Mouse (Mus musculus) G1E (cell line): ENCODE results near the gene Rftn2. TPM values are rescaled to one million over a fixed set of nuclear protein-coding genes. Genes with fewer than 3 reads are reported as not detected.

ENCODE experiments used
- ATAC-seq: 2 replicates; pipeline ENCODE4 v1.8.0; 2016; ENCODE audit warnings: mild to moderate bottlenecking; ENCODE audit not compliant: insufficient number of reproducible peaks, poor library complexity, low FRiP score, severe bottlenecking; ENCODE audit errors: extremely low read depth
- DNase-seq: peaks from one replicate; pipeline ENCODE4 v3.0.0; 2012; ENCODE audit warnings: low spot score
- H3K27me3 ChIP-seq: 2 replicates; pipeline ENCODE4 v1.6.1; 2012; ENCODE audit warnings: mild to moderate bottlenecking, low read length, inconsistent platforms; ENCODE audit not compliant: insufficient read depth
- H3K36me3 ChIP-seq: replicated peaks from 2 replicates; pipeline ENCODE3; 2012; ENCODE audit warnings: mild to moderate bottlenecking, inconsistent platforms
- H3K4me1 ChIP-seq: 2 replicates; pipeline ENCODE4 v1.6.1; 2012; ENCODE audit warnings: low read depth, low read length, inconsistent platforms, mixed read lengths; ENCODE audit not compliant: insufficient read depth
- H3K4me3 ChIP-seq: 2 replicates; pipeline ENCODE4 v1.5.1; 2012; ENCODE audit warnings: low read depth, mild to moderate bottlenecking, inconsistent platforms, low read length, moderate library complexity, mixed read lengths
- H3K9me3 ChIP-seq: replicated peaks from 2 replicates; pipeline ENCODE4 v1.6.1; 2012; ENCODE audit warnings: inconsistent platforms
- CTCF ChIP-seq: IDR thresholded peaks from 2 replicates; pipeline ENCODE4 v1.5.1; 2012; ENCODE audit warnings: low read depth, low read length, inconsistent platforms, mixed read lengths
- GATA1 ChIP-seq: IDR thresholded peaks from 2 replicates; pipeline ENCODE4 v1.6.1; 2012; ENCODE audit warnings: borderline replicate concordance, low read length, inconsistent platforms, mixed read lengths
- GATA2 ChIP-seq: IDR thresholded peaks from 2 replicates; pipeline ENCODE4 v1.6.1; 2012; ENCODE audit warnings: low read depth, low read length, inconsistent platforms, borderline replicate concordance
- POLR2AphosphoS5 ChIP-seq: IDR thresholded peaks from 2 replicates; pipeline ENCODE4 v1.6.1; 2012; ENCODE audit warnings: low read depth, low read length, inconsistent platforms; ENCODE audit not compliant: insufficient replicate concordance
- TAL1 ChIP-seq: conservative IDR thresholded peaks from 2 replicates; pipeline ENCODE4 v1.6.1; 2012; ENCODE audit warnings: low read depth, low read length, inconsistent platforms, mixed read lengths
- polyA plus RNA-seq: library from polyadenylated mRNA; stranded (reverse); fragments of >175 nt; gene quantifications from 2 replicates; pipeline ENCODE4 v1.2.3, GENCODE M21; 2012
- total RNA-seq, 2 experiments: library from RNA; stranded (forward) in 1 of 2; stranded (reverse) in 1 of 2; fragments of 200-1000 nt in 1 of 2; fragments of >200 nt in 1 of 2; fragmentation: Nextera tagmentation in 1 of 2; gene quantifications; 2 replicates each; pipeline ENCODE4 v1.2.3; 2014 to 2017

Gene Rftn2
- total and polyA plus RNA-seq, 3 experiments: 0.08 to 3.2 (median 2.5) TPM

DNA sequence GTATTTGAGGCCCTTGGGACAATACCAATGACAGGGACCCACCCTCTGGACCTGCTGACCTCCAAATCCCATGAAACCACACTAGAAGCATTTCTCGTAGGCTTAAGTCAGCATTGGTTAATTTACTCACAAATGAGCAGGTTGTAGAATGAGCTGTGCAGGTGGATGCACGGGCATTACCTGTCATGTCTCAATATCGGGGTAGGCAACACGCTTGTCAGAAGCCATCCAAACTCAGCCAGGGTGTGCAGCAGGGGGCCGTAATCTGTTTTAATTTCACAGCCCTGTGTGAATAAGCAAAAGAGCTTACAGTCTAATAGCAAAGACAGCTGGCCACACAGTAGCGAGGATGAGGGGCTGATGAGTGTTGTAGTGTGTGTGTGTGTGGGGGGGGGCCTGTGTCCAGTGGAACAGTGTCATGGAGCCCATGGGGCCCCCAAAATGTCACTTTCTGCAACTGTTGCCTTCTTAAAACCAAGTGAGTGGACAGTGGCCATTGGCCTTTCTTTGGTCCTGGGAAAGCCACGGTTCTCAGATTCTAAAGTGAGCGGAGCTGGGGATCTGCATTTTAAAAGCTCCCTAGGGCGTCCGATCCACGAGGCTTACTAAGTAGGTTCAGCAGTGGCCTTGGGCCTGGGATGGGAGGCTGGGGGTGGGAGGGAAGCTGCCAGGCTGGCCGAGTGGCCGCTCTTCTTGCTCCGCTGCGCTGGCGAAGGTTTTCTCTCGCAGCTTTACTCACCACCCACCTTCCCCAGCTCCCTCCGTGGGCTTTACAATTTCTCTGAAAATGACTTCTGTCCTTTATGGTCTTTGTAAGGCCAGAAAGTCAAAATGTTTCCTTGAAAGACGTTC, 32.3 kb downstream of the Rftn2 start:
- DNase-seq (no peak), ATAC-seq (no peak)
- Histone ChIP-seq H3K4me3 (no peak overlapping the region), H3K9me3 (no peaks in the 10 kb centered on the region), H3K4me1 (peaks cover 4% of the 10 kb centered on the region), H3K27me3 (peaks cover 7% of the 10 kb centered on the region; the same call in 1 of the 2 replicates), H3K36me3 (no peaks in the 10 kb centered on the region)
- TF ChIP-seq TAL1 (no peak), GATA1 (no peak), GATA2 (no peak), POLR2AphosphoS5 (no peak)

DNA sequence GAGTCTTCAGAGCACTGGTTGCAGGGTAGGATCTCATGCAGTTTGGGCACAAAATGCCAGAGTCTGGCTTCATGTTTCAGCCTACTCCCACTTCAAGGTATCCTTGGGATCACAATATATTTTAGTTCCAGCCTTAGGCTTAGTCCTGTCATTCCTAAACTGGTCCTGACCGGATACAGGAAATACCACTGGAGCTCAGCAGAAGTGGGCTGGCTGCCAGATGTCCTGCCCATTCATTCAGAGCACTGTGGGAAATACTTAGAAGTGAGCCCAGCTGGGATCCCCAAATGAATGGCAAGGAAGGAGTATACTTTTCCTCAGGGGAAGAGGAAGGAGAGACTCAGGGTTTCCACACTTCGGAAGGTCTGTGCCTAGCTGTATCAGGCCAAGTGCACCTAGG, 33.3 kb downstream of the Rftn2 start:
- TF ChIP-seq TAL1 (no peak), POLR2AphosphoS5 (no peak), CTCF (no peak), GATA2 (no peak), GATA1 (no peak)
- H3K4me1 ChIP-seq: 0 out of 2 replicates have a peak, but pooled peaks cover 2% of the 10 kb centered on the region
- H3K27me3 ChIP-seq: peaks cover 5% of the 10 kb centered on the region; the same call in 1 of the 2 replicates
- H3K9me3 ChIP-seq: no peaks in the 10 kb centered on the region
- no peaks in the 10 kb centered on the region for H3K36me3 ChIP-seq
- ATAC-seq (no peak), DNase-seq (no peak)
- no peak overlapping the region for H3K4me3 ChIP-seq

DNA sequence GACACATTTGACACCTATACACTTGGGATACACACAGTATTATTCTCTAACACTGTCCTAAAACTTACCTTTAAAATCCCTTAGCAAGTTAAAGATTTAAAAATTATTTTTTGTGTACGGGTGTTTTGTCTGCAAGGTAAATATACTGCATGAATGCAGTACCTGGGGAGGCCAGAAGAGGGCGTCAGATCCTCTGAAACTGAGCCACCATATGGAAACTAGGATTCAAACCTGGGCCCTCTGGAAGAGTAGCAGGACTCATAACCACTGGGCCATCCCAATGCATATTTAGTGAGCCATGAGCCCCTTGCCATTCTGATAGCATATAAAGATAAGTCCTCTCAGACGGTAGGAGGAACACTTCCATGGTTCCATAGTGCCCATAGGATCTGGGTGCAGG, 33.8 kb downstream of the Rftn2 start:
- ATAC-seq: no peak
- Histone ChIP-seq H3K9me3 (no peaks in the 10 kb centered on the region), H3K4me3 (no peak overlapping the region), H3K27me3 (peaks cover 6% of the 10 kb centered on the region; the same call in 1 of the 2 replicates), H3K36me3 (no peaks in the 10 kb centered on the region), H3K4me1 (0 out of 2 replicates have a peak, but pooled peaks cover 2% of the 10 kb centered on the region)
- no peak for TF ChIP-seq TAL1
- no peak for TF ChIP-seq POLR2AphosphoS5
- TF ChIP-seq CTCF: peak; percentile 74
- no peak for TF ChIP-seq GATA2
- DNase-seq: no peak

DNA sequence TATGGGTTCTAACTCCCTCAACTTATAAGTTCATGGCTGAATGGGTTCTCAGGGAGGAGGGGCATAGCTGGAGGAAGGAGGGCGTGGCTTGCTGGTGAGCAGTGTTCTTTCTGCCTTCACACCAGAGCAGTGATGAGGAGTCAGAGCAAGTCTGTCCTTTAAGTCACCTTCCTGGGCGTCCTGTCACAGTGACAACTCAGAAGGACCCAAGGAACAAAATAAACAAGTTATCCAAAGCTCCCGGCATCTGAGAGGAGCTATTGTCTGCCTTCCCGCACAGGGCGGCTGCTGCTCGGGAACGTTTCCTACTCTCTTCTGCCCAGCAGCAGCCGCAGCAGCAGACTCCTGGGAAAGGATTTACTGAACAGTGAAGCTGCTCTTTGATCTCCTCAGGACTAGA, 34.6 kb downstream of the Rftn2 start:
- no peaks in the 10 kb centered on the region for H3K9me3 ChIP-seq
- DNase-seq: no peak
- no peak for ATAC-seq
- H3K36me3 ChIP-seq: no peaks in the 10 kb centered on the region
- peaks cover 11% of the 10 kb centered on the region for H3K27me3 ChIP-seq
- H3K4me1 ChIP-seq: 0 out of 2 replicates have a peak, but pooled peaks cover 2% of the 10 kb centered on the region
- TF ChIP-seq POLR2AphosphoS5 (no peak), GATA1 (no peak), TAL1 (no peak), GATA2 (no peak), CTCF (no peak)
- no peak overlapping the region for H3K4me3 ChIP-seq

DNA sequence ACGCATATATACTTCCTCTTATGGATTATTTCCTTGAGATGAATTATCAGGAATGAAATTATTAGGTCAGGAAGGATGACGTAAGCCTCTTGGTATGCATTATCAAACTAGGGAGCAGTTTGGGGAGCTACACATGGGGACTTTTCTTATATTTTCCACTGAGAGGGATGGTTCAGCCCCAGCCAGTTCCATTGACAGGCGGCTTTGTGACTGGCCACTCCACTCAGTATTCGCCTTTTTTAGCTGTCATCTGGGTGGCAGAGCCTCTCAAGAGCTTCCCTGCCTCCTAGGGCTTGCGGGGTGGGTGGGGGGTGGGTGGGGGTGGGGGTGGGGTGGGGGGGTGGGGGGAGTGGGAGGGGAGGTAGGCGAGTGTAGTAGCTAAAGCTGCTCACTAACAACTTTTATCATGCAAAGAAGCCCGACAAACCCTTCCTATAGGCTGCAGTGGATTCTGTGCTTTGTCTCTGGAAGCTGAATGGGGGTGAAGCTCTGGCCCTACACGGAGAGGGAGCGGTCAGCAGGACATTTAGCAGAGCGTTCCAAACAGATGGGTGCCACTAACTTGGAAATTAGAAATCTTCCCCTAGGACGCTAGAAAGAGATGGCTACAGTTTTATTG, 39.9 kb downstream of the Rftn2 start:
- Histone ChIP-seq H3K9me3 (no peaks in the 10 kb centered on the region), H3K27me3 (peaks cover 16% of the 10 kb centered on the region), H3K36me3 (no peaks in the 10 kb centered on the region), H3K4me3 (no peak overlapping the region), H3K4me1 (no peaks in the 10 kb centered on the region)
- TF ChIP-seq TAL1 (no peak), POLR2AphosphoS5 (no peak), GATA2 (no peak), CTCF (no peak), GATA1 (no peak)
- DNase-seq: no peak
- no peak for ATAC-seq

DNA sequence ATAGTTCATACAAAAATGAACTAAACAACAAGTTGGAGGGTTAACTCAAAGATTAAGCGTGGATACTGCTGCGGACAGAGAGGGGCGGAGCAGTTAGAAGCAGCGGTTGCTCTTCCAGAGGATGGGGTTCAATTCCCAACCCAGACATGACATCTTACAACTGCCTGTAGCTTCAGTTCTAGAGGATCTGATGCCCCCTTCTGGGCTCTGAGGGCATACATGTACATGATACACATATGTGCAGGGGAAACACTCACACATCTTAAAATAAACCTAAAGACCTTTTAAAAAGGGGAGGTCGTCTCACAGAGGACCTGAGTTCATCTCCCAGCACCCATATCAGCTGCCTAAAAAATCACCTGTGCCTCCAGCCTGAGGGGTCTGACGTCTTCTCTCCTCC, 40.9 kb downstream of the Rftn2 start:
- ATAC-seq (no peak), DNase-seq (no peak)
- H3K4me3 ChIP-seq: no peak overlapping the region
- H3K36me3 ChIP-seq: no peaks in the 10 kb centered on the region
- H3K4me1 ChIP-seq: no peaks in the 10 kb centered on the region
- no peak for TF ChIP-seq TAL1
- TF ChIP-seq CTCF: no peak
- TF ChIP-seq GATA1: no peak
- TF ChIP-seq POLR2AphosphoS5: no peak
- TF ChIP-seq GATA2: no peak
- H3K27me3 ChIP-seq: peaks cover 13% of the 10 kb centered on the region
- no peaks in the 10 kb centered on the region for H3K9me3 ChIP-seq
